Mouse (Mus musculus): ENCODE data around the gene BC049352. TPM values are rescaled to one million over a fixed set of nuclear protein-coding genes. Genes with fewer than 3 reads are reported as not detected.

BC049352 gene
- polyA plus RNA-seq, 1 experiment from 2014 or later, result not detected

GRCm38 (mm10) chr9:45145533-45146266 lies 36.1 kb upstream of the BC049352 start:
- Histone ChIP-seq H3K9ac (ENCODE audit: low read length) (no peak overlapping the region), H3K27me3 (replicated peaks; ENCODE audit: control insufficient read depth, insufficient read depth, low read length) (peaks cover 39% of the 10 kb centered on the region), H3K36me3 (ENCODE audit: control insufficient read depth, insufficient read depth, low read length) (no peaks in the 10 kb centered on the region), H3K9me3 (ENCODE audit: control insufficient read depth, low read length) (no peaks in the 10 kb centered on the region), H3K4me3 (ENCODE audit: low read depth, low read length) (peak overlapping the region; percentile 27), H3K4me2 (ENCODE audit: low read length) (peak overlapping the region; percentile 58), H3K4me1 (replicated peaks; ENCODE audit: control insufficient read depth, insufficient read depth, low read length) (no peaks in the 10 kb centered on the region), H3K27ac (ENCODE audit: low read depth) (no peak overlapping the region)
- WGBS, result 4% methylated on average over 27 of the region's 27 CpGs
- peak; percentile 47; the same call in 1 of the 2 replicates for ATAC-seq (replicated peaks; ENCODE audit: low FRiP score, low TSS enrichment, low read depth)
- DNase-seq (ENCODE audit: low spot score), result no peak

DNA sequence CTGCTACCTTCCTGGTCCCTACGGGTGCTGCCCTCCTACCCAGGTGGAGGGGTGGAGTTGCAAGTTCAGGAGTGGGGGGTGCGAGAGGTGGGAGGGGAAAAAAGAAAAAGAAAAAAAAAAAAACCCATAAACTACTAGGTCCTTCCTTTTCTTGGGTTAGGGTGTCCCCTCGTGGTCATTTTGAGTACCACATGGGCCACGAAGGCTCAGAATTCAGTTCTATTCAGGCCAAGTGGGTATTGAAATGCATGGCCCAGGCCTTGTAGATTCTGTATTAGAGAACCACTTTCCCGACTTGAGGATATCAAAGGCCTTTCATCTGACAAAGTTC lies 35.6 kb upstream of the BC049352 start:
- ATAC-seq (replicated peaks; ENCODE audit: low FRiP score, low TSS enrichment, low read depth), result no peak

DNA sequence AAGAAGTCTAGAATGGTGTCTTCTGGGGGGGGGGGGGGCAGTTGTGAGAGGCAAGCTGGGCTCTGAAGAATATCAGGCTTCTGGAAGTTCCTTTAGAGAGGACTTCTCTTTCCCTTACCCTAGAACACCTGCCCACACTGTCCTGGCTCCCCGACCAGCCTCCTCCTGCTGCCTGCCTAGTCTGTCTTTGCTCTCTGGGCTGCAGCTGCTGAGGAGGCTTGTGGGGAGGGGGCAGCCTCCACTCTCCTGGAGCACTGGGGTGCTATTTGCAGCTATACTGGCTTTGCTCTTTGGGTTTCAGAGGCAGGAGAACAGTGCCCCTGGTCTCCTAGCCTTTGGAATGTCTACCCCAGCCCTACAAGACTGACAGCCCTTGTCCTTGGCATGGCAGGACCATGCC lies 30.9 kb upstream of the BC049352 start:
- Histone ChIP-seq H3K4me1 (replicated peaks; ENCODE audit: control insufficient read depth, insufficient read depth, low read length) (no peaks in the 10 kb centered on the region), H3K4me2 (ENCODE audit: low read length) (no peak overlapping the region), H3K27ac (ENCODE audit: low read depth) (no peak overlapping the region), H3K27me3 (replicated peaks; ENCODE audit: control insufficient read depth, insufficient read depth, low read length) (peaks cover 2% of the 10 kb centered on the region), H3K9ac (ENCODE audit: low read length) (no peak overlapping the region), H3K4me3 (ENCODE audit: low read depth, low read length) (no peak overlapping the region), H3K9me3 (ENCODE audit: control insufficient read depth, low read length) (no peaks in the 10 kb centered on the region), H3K36me3 (ENCODE audit: control insufficient read depth, insufficient read depth, low read length) (no peaks in the 10 kb centered on the region)
- ATAC-seq (replicated peaks; ENCODE audit: low FRiP score, low TSS enrichment, low read depth), result no peak
- WGBS, result 69% methylated on average over 1 of the region's 1 CpGs
- no peak for DNase-seq (ENCODE audit: low spot score)

More for the DNA sequence above, 35.6 kb upstream of the BC049352 start:
- Histone ChIP-seq H3K4me3 (ENCODE audit: low read depth, low read length) (peak overlapping the region; percentile 27), H3K27me3 (replicated peaks; ENCODE audit: control insufficient read depth, insufficient read depth, low read length) (peaks cover 34% of the 10 kb centered on the region), H3K4me2 (ENCODE audit: low read length) (peak overlapping the region; percentile 58), H3K9ac (ENCODE audit: low read length) (no peak overlapping the region), H3K9me3 (ENCODE audit: control insufficient read depth, low read length) (no peaks in the 10 kb centered on the region), H3K36me3 (ENCODE audit: control insufficient read depth, insufficient read depth, low read length) (no peaks in the 10 kb centered on the region), H3K4me1 (replicated peaks; ENCODE audit: control insufficient read depth, insufficient read depth, low read length) (no peaks in the 10 kb centered on the region), H3K27ac (ENCODE audit: low read depth) (no peak overlapping the region)
- WGBS, result 0% methylated on average over 5 of the region's 5 CpGs
- DNase-seq (ENCODE audit: low spot score), result peak; percentile 91

DNA sequence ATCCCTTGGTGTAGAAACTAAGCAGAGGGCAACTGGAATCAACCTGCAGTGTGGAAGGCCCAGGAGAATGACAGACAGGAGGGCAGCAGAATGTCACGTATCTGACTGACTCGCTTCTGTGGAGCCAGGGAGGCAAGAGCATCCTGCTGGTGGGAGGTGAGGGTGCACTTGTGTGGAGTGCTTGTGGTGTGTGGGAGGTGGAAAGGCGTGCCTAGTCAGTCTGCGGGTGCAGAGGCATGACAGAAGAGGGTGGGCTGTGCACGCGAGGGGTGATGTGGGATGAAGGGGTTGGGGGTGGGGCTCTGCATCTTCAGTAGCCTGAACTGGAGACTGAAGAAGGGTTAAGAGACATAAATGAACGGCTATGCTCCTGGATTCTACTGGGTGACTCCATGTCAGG lies 28.4 kb upstream of the BC049352 start:
- Histone ChIP-seq H3K9ac (ENCODE audit: low read length) (no peak overlapping the region), H3K27ac (ENCODE audit: low read depth) (no peak overlapping the region), H3K4me3 (ENCODE audit: low read depth, low read length) (no peak overlapping the region), H3K4me2 (ENCODE audit: low read length) (no peak overlapping the region), H3K27me3 (replicated peaks; ENCODE audit: control insufficient read depth, insufficient read depth, low read length) (no peaks in the 10 kb centered on the region; the same call in 1 of the 2 replicates), H3K36me3 (ENCODE audit: control insufficient read depth, insufficient read depth, low read length) (no peaks in the 10 kb centered on the region), H3K4me1 (replicated peaks; ENCODE audit: control insufficient read depth, insufficient read depth, low read length) (no peaks in the 10 kb centered on the region), H3K9me3 (ENCODE audit: control insufficient read depth, low read length) (no peaks in the 10 kb centered on the region)
- ATAC-seq (replicated peaks; ENCODE audit: low FRiP score, low TSS enrichment, low read depth) (no peak), DNase-seq (ENCODE audit: low spot score) (no peak)
- WGBS, result 66% methylated on average over 7 of the region's 7 CpGs

- H3K27me3 ChIP-seq (replicated peaks; ENCODE audit: control insufficient read depth, insufficient read depth, low read length), result no peaks in the 10 kb centered on the region
- no peaks in the 10 kb centered on the region for H3K36me3 ChIP-seq (ENCODE audit: control insufficient read depth, insufficient read depth, low read length)
- ATAC-seq (replicated peaks; ENCODE audit: low FRiP score, low TSS enrichment, low read depth) (no peak), DNase-seq (ENCODE audit: low spot score) (no peak)
- no peak overlapping the region for H3K9ac ChIP-seq (ENCODE audit: low read length)
- H3K4me3 ChIP-seq (ENCODE audit: low read depth, low read length), result no peak overlapping the region
- H3K9me3 ChIP-seq (ENCODE audit: control insufficient read depth, low read length), result 0 out of 2 replicates have a peak, but pooled peaks cover 2% of the 10 kb centered on the region
- H3K4me2 ChIP-seq (ENCODE audit: low read length), result no peak overlapping the region
- WGBS, result 79% methylated on average over 5 of the region's 5 CpGs
- no peaks in the 10 kb centered on the region for H3K4me1 ChIP-seq (replicated peaks; ENCODE audit: control insufficient read depth, insufficient read depth, low read length)
- no peak overlapping the region for H3K27ac ChIP-seq (ENCODE audit: low read depth)
Observed at GRCm38 (mm10) chr9:45167903-45168302, 13.9 kb upstream of the BC049352 start.

GRCm38 (mm10) chr9:45170150-45170549 lies 11.7 kb upstream of the BC049352 start:
- Histone ChIP-seq H3K27ac (ENCODE audit: low read depth) (no peak overlapping the region), H3K27me3 (replicated peaks; ENCODE audit: control insufficient read depth, insufficient read depth, low read length) (no peaks in the 10 kb centered on the region), H3K4me1 (replicated peaks; ENCODE audit: control insufficient read depth, insufficient read depth, low read length) (no peaks in the 10 kb centered on the region), H3K4me3 (ENCODE audit: low read depth, low read length) (no peak overlapping the region), H3K9me3 (ENCODE audit: control insufficient read depth, low read length) (0 out of 2 replicates have a peak, but pooled peaks cover 2% of the 10 kb centered on the region), H3K9ac (ENCODE audit: low read length) (no peak overlapping the region), H3K4me2 (ENCODE audit: low read length) (no peak overlapping the region), H3K36me3 (ENCODE audit: control insufficient read depth, insufficient read depth, low read length) (no peaks in the 10 kb centered on the region)
- no peak for ATAC-seq (replicated peaks; ENCODE audit: low FRiP score, low TSS enrichment, low read depth)
- 93% methylated on average over 5 of the region's 5 CpGs for WGBS
- DNase-seq (ENCODE audit: low spot score), result no peak

- Histone ChIP-seq H3K4me3 (ENCODE audit: low read depth, low read length) (no peak overlapping the region), H3K9ac (ENCODE audit: low read length) (no peak overlapping the region), H3K9me3 (ENCODE audit: control insufficient read depth, low read length) (0 out of 2 replicates have a peak, but pooled peaks cover 2% of the 10 kb centered on the region), H3K4me2 (ENCODE audit: low read length) (no peak overlapping the region), H3K27me3 (replicated peaks; ENCODE audit: control insufficient read depth, insufficient read depth, low read length) (no peaks in the 10 kb centered on the region), H3K27ac (ENCODE audit: low read depth) (no peak overlapping the region), H3K4me1 (replicated peaks; ENCODE audit: control insufficient read depth, insufficient read depth, low read length) (no peaks in the 10 kb centered on the region), H3K36me3 (ENCODE audit: control insufficient read depth, insufficient read depth, low read length) (no peaks in the 10 kb centered on the region)
- 83% methylated on average over 1 of the region's 1 CpGs for WGBS
- no peak for DNase-seq (ENCODE audit: low spot score)
- ATAC-seq (replicated peaks; ENCODE audit: low FRiP score, low TSS enrichment, low read depth), result no peak
Observed at GRCm38 (mm10) chr9:45171073-45171610, 10.7 kb upstream of the BC049352 start.

GRCm38 (mm10) chr9:45173475-45173874 lies 8.3 kb upstream of the BC049352 start:
- WGBS, result 61% methylated on average over 3 of the region's 3 CpGs

GRCm38 (mm10) chr9:45179282-45179681 lies 2.5 kb upstream of the BC049352 start:
- no peak overlapping the region for H3K4me2 ChIP-seq (ENCODE audit: low read length)
- DNase-seq (ENCODE audit: low spot score), result no peak
- no peak overlapping the region for H3K27ac ChIP-seq (ENCODE audit: low read depth)
- H3K9ac ChIP-seq (ENCODE audit: low read length), result no peak overlapping the region
- WGBS, result 85% methylated on average over 5 of the region's 5 CpGs
- no peak for ATAC-seq (replicated peaks; ENCODE audit: low FRiP score, low TSS enrichment, low read depth)
- H3K4me3 ChIP-seq (ENCODE audit: low read depth, low read length), result no peak overlapping the region
- no peaks in the 10 kb centered on the region for H3K9me3 ChIP-seq (ENCODE audit: control insufficient read depth, low read length)
- no peaks in the 10 kb centered on the region for H3K4me1 ChIP-seq (replicated peaks; ENCODE audit: control insufficient read depth, insufficient read depth, low read length)
- H3K27me3 ChIP-seq (replicated peaks; ENCODE audit: control insufficient read depth, insufficient read depth, low read length), result no peaks in the 10 kb centered on the region
- no peaks in the 10 kb centered on the region for H3K36me3 ChIP-seq (ENCODE audit: control insufficient read depth, insufficient read depth, low read length)

More at GRCm38 (mm10) chr9:45173475-45173874, 8.3 kb upstream of the BC049352 start:
- Histone ChIP-seq H3K9ac (ENCODE audit: low read length) (no peak overlapping the region), H3K36me3 (ENCODE audit: control insufficient read depth, insufficient read depth, low read length) (no peaks in the 10 kb centered on the region), H3K27ac (ENCODE audit: low read depth) (no peak overlapping the region), H3K4me3 (ENCODE audit: low read depth, low read length) (no peak overlapping the region), H3K4me2 (ENCODE audit: low read length) (no peak overlapping the region), H3K9me3 (ENCODE audit: control insufficient read depth, low read length) (0 out of 2 replicates have a peak, but pooled peaks cover 2% of the 10 kb centered on the region), H3K27me3 (replicated peaks; ENCODE audit: control insufficient read depth, insufficient read depth, low read length) (no peaks in the 10 kb centered on the region), H3K4me1 (replicated peaks; ENCODE audit: control insufficient read depth, insufficient read depth, low read length) (no peaks in the 10 kb centered on the region)
- DNase-seq (ENCODE audit: low spot score), result no peak
- ATAC-seq (replicated peaks; ENCODE audit: low FRiP score, low TSS enrichment, low read depth), result no peak

Data from intestine, embryonic 14.5 days (tissue).